Mouse (Mus musculus): ENCODE data around the gene Mboat2. TPM values are rescaled to one million over a fixed set of nuclear protein-coding genes. Genes with fewer than 3 reads are reported as not detected.

The Mboat2 gene
- total and polyA plus RNA-seq, 2 experiments from 2014 or later = 60.2 to 73.0 TPM

GRCm38 (mm10) chr12:24857354-24857753 is 26.7 kb downstream of the Mboat2 start:
- H3K27me3 ChIP-seq (ENCODE audit: insufficient read depth, low read length) = no peaks in the 10 kb centered on the region
- no peaks in the 10 kb centered on the region for H3K9me3 ChIP-seq (ENCODE audit: low read length)
- no peak overlapping the region for H3K4me2 ChIP-seq (ENCODE audit: low read depth, low read length)
- no peaks in the 10 kb centered on the region for H3K36me3 ChIP-seq (ENCODE audit: insufficient read depth, low read length)
- H3K27ac ChIP-seq = no peak overlapping the region
- no peak overlapping the region for H3K9ac ChIP-seq (replicated peaks; ENCODE audit: low read length)
- H3K4me1 ChIP-seq (ENCODE audit: insufficient read depth, low read length) = no peaks in the 10 kb centered on the region
- no peak for TF ChIP-seq CTCF (IDR thresholded peaks at IDR 0.05; ENCODE audit: low read depth)
- DNase-seq (ENCODE audit: low spot score) (no peak), ATAC-seq (no peak)
- whole genome bisulfite sequencing = 87% methylated on average over 5 of the region's 5 CpGs
- no peak overlapping the region for H3K4me3 ChIP-seq (ENCODE audit: low read length)

DNA sequence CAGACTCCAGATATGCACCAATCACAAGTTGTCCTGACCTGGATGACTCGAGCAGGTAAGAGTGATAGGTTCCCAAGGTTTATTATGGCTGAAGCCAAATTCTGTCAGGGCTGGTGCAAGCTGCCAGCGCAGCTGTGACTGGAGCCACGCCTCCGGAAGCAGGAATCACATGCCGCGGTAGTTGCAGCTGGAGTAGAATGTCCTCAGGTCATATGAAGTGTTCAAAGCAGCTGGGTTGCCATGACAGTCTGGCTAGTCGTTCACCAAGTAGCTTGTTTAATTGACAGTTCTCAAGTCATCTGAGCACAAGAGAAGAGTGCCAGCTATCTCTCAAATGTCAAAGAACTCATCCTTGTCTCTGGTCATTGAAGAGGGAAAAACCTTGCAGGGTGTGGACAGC is 28.7 kb downstream of the Mboat2 start:
- DNase-seq (ENCODE audit: low spot score) (no peak), ATAC-seq (0 out of 2 replicates have a peak, but pooled peaks have one; percentile 27)
- no peaks in the 10 kb centered on the region for H3K9me3 ChIP-seq (ENCODE audit: low read length)
- no peak overlapping the region for H3K4me2 ChIP-seq (ENCODE audit: low read depth, low read length)
- H3K36me3 ChIP-seq (ENCODE audit: insufficient read depth, low read length) = no peaks in the 10 kb centered on the region
- 61% methylated on average over 7 of the region's 7 CpGs for WGBS
- H3K4me1 ChIP-seq (ENCODE audit: insufficient read depth, low read length) = no peaks in the 10 kb centered on the region; the same call in 1 of the 2 replicates
- H3K9ac ChIP-seq (replicated peaks; ENCODE audit: low read length) = no peak overlapping the region
- no peaks in the 10 kb centered on the region for H3K27me3 ChIP-seq (ENCODE audit: insufficient read depth, low read length)
- TF ChIP-seq CTCF (IDR thresholded peaks at IDR 0.05; ENCODE audit: low read depth) = no peak
- H3K27ac ChIP-seq = no peak overlapping the region
- no peak overlapping the region for H3K4me3 ChIP-seq (ENCODE audit: low read length)

DNA sequence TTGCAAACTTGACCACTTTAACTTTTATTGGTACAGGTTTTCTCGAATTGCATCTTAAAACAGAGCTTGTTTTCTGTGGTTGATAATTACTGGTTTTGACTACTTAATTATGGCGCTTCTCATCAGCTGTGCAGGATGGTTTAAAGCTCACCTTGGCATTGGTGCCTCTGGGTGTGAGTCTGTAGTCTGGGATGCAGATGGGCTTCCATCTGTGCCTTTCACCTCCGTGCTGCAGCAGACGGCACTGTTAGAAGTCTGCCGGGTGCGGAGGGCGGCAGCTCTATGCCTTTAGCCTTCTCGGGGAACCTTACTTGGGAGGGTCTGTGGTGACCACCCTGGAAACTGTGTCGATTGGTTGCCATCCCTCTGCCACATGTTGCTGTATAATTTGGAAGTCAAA is 29.8 kb downstream of the Mboat2 start:
- no peaks in the 10 kb centered on the region for H3K27me3 ChIP-seq (ENCODE audit: insufficient read depth, low read length)
- WGBS = 62% methylated on average over 9 of the region's 9 CpGs
- no peak for TF ChIP-seq CTCF (IDR thresholded peaks at IDR 0.05; ENCODE audit: low read depth)
- ATAC-seq (no peak), DNase-seq (ENCODE audit: low spot score) (no peak)
- no peak overlapping the region for H3K27ac ChIP-seq
- no peaks in the 10 kb centered on the region for H3K36me3 ChIP-seq (ENCODE audit: insufficient read depth, low read length)
- H3K4me3 ChIP-seq (ENCODE audit: low read length) = no peak overlapping the region
- no peaks in the 10 kb centered on the region for H3K9me3 ChIP-seq (ENCODE audit: low read length)
- H3K4me1 ChIP-seq (ENCODE audit: insufficient read depth, low read length) = no peaks in the 10 kb centered on the region; the same call in none of the 2 replicates
- H3K4me2 ChIP-seq (ENCODE audit: low read depth, low read length) = no peak overlapping the region
- no peak overlapping the region for H3K9ac ChIP-seq (replicated peaks; ENCODE audit: low read length)

DNA sequence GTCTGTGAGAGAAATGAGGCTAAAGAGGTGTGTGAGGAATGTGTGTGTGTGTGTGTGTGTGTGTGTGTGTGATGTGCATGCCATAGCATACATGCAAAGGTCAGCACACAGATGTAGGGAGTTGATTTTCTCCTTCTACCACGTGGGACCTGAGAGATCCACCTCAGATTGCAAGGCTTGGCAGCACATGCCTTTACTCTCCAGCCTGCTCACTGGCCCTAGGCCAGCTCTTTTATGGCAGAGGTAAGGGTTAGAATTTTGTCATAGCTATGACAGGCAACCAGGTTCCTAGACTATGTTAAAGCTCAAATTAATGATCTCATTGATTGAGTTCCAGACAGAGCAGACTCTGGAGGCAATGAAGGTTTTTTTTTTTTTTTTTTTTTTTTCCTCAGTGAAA is 33.1 kb downstream of the Mboat2 start:
- Histone ChIP-seq H3K27ac (no peak overlapping the region), H3K4me3 (ENCODE audit: low read length) (no peak overlapping the region), H3K9ac (replicated peaks; ENCODE audit: low read length) (no peak overlapping the region), H3K9me3 (ENCODE audit: low read length) (no peaks in the 10 kb centered on the region), H3K27me3 (ENCODE audit: insufficient read depth, low read length) (no peaks in the 10 kb centered on the region), H3K4me2 (ENCODE audit: low read depth, low read length) (no peak overlapping the region), H3K4me1 (ENCODE audit: insufficient read depth, low read length) (no peaks in the 10 kb centered on the region; the same call in none of the 2 replicates), H3K36me3 (ENCODE audit: insufficient read depth, low read length) (no peaks in the 10 kb centered on the region)
- no peak for ATAC-seq
- no peak for TF ChIP-seq CTCF (IDR thresholded peaks at IDR 0.05; ENCODE audit: low read depth)
- 32% methylated on average over 1 of the region's 1 CpGs for WGBS
- no peak for DNase-seq (ENCODE audit: low spot score)

- WGBS = 84% methylated on average over 6 of the region's 6 CpGs
- no peak for DNase-seq (ENCODE audit: low spot score)
- Histone ChIP-seq H3K4me2 (ENCODE audit: low read depth, low read length) (no peak overlapping the region), H3K4me3 (ENCODE audit: low read length) (no peak overlapping the region), H3K27me3 (ENCODE audit: insufficient read depth, low read length) (no peaks in the 10 kb centered on the region), H3K27ac (no peak overlapping the region), H3K9me3 (ENCODE audit: low read length) (no peaks in the 10 kb centered on the region), H3K36me3 (ENCODE audit: insufficient read depth, low read length) (no peaks in the 10 kb centered on the region), H3K4me1 (ENCODE audit: insufficient read depth, low read length) (no peaks in the 10 kb centered on the region; the same call in none of the 2 replicates), H3K9ac (replicated peaks; ENCODE audit: low read length) (no peak overlapping the region)
- no peak for TF ChIP-seq CTCF (IDR thresholded peaks at IDR 0.05; ENCODE audit: low read depth)
- ATAC-seq = no peak
These were observed 36.0 kb downstream of the Mboat2 start for GRCm38 (mm10) chr12:24866645-24867044.

GRCm38 (mm10) chr12:24868694-24869093 is 38.0 kb downstream of the Mboat2 start:
- no peak overlapping the region for H3K4me2 ChIP-seq (ENCODE audit: low read depth, low read length)
- H3K27ac ChIP-seq = no peak overlapping the region
- DNase-seq (ENCODE audit: low spot score) = no peak
- no peak overlapping the region for H3K4me3 ChIP-seq (ENCODE audit: low read length)
- H3K27me3 ChIP-seq (ENCODE audit: insufficient read depth, low read length) = no peaks in the 10 kb centered on the region
- H3K9ac ChIP-seq (replicated peaks; ENCODE audit: low read length) = no peak overlapping the region
- 90% methylated on average over 4 of the region's 4 CpGs for WGBS
- H3K36me3 ChIP-seq (ENCODE audit: insufficient read depth, low read length) = no peaks in the 10 kb centered on the region
- H3K4me1 ChIP-seq (ENCODE audit: insufficient read depth, low read length) = no peaks in the 10 kb centered on the region; the same call in none of the 2 replicates
- no peak for TF ChIP-seq CTCF (IDR thresholded peaks at IDR 0.05; ENCODE audit: low read depth)
- H3K9me3 ChIP-seq (ENCODE audit: low read length) = no peaks in the 10 kb centered on the region
- no peak for ATAC-seq

DNA sequence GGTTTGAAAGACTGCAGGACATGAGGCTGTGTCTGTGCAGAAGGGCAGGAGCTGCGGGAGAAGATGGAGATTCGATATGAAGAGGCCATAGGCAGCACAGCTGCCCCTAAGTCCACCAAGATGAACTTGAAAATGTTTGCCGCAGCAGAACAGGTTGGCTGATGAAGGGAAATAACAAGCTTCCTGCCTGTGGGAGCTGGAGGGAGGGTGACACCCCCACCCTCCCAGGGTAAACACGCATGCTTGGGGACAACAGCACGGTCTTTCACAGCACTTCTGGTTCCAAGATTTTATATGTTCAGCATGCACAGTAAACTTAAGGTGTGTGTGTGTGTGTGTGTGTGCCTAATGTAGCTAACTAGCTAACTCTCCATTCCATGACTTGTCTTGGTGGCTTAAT is 38.6 kb downstream of the Mboat2 start:
- H3K4me1 ChIP-seq (ENCODE audit: insufficient read depth, low read length) = no peaks in the 10 kb centered on the region; the same call in 1 of the 2 replicates
- H3K27ac ChIP-seq = no peak overlapping the region
- WGBS = 88% methylated on average over 5 of the region's 5 CpGs
- no peaks in the 10 kb centered on the region for H3K36me3 ChIP-seq (ENCODE audit: insufficient read depth, low read length)
- H3K4me2 ChIP-seq (ENCODE audit: low read depth, low read length) = no peak overlapping the region
- ATAC-seq (no peak), DNase-seq (ENCODE audit: low spot score) (no peak)
- H3K4me3 ChIP-seq (ENCODE audit: low read length) = no peak overlapping the region
- H3K9ac ChIP-seq (replicated peaks; ENCODE audit: low read length) = no peak overlapping the region
- no peaks in the 10 kb centered on the region for H3K9me3 ChIP-seq (ENCODE audit: low read length)
- H3K27me3 ChIP-seq (ENCODE audit: insufficient read depth, low read length) = no peaks in the 10 kb centered on the region
- TF ChIP-seq CTCF (IDR thresholded peaks at IDR 0.05; ENCODE audit: low read depth) = no peak

Measured in hindbrain, postnatal 0 days (tissue).